Mouse (Mus musculus) CH12F3 (cell line): ENCODE measurements around the gene Spata5.

Source experiments
- in situ Hi-C: fragments of 300-500 bp; cut with MboI; formaldehyde crosslinking; loops from 2 replicates; pipeline ENCODE4 v1.14.3; 2020; ENCODE audit warnings: low sequenced_read_pairs

Spata5 gene

DNA sequence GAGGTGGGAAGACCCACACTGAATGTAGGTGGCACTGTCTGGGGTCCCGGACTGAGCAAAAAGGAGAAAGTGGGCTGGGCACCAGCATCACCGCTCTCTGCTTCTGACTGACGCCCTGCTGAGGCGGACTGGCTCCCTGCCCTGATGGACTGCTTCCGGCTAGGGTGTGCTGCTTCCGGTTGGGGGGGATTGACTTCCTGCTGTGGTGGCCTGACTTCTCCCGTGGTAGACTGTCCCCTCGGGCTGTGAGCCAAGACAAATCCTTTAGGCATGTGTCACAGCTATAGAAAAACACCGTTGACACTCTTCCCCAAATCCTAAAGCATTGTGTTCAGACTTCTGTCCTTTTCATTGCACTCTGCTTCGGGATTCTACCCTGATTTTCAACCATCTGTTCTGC is 194.0 kb downstream of the Spata5 start:
- in situ Hi-C loops = no loop called here

DNA sequence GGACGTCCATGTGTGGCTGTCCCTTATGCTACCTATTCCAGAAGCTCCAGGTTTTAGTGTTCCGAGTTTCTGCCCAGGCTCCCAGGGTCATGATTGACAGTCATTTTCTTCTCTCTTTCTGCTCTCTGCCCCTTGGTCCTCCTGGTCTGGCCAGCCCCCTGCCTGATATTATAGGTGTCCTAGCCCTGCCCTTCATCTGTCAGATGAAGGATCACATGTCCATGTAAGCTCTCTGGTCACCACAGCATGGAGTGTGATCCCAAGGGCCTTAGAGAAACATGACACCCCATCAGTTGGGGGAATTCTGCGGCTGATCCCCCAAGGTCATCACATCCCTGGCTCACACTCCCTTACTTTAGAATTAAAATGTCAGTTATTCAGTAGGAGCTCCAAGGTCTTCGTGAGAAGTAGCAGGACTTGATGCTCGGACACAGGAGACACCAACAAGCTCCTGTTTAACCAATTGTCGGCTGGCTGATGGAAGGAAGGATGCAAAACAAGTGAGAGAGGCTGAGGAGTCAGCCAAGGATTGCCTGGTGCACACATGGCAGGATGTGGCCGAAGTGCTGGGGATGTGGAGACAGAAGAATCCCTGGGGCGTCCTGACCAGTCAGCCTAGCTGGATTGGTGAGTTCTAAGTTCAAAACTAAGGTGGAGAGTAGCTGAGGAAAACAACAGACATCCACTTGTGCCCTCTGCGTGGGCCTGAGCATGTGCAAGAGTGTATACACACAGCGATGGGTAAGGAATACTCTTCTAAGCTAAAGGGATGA is 195.4 kb downstream of the Spata5 start:
- in situ Hi-C loops = no loop called here

DNA sequence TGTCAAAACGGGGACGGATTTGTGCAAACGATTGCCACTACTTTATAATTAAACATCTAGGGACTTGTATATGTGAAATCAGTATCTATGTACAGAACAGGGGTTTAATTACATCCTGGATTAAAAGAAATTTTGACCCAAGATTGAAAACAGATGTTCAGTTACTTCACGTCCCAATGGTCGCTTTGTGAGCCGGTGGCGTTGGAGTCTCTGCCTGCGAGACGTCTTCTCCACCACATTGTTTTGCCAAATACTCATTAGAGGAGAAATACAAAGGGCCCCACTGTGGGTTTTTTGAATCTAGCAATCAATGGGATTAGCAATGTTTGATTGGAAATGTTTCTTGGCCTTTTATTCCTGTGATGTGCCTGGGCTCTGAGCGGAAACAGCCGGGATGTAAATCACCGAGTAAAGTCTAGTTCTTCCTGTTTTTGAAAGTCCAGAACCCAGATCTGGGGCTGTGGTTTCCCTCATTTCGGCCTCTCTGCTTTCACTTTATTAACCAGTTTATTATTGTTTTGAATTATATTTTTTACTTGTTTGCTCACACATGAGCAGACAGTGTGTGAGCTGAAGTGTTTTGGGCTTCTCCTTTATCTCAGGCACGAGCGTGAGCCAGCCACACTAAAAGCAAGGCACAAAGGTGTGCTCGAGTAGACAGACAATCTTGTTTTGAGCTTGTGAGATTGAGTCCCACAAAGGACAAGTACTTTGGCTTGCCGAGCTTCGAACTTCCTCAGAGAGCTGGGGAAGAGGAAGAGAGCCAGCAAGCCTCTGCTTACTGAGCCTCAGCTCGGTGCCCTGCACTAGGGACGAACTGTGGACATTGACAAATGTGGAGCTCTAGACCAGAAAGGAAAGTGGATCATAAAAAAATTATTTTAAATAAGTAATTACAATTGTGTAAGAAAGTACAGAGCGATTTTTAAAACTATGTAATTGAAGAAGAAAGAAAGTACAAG is 197.2 kb downstream of the Spata5 start:
- in situ Hi-C loops = no loop called here
